Mouse (Mus musculus): Measurements from ENCODE around the gene Ubqln4.

Ubqln4 gene

DNA sequence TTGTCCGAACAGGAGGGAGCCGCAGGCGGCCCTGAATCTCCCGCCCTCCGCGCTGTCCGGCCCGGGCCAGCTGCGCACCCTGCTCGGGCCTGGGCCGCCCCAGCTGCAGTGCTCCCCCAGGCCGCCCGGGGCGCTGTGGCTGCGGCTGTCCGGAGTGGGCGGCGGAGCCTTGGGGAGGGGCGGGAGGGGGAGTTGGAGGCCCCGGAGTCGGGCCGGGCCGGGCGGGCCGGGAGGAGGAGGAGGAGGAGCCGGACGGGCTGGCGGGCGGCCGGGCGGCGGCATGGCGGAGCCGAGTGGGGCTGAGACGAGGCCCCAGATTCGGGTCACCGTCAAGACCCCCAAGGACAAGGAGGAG is at the start of gene Ubqln4:
Gene Ubqln4, plus strand, starts transcription at position 234 of the 355 bp plus-strand sequence.
- peak; percentile 87 for DNase-seq (ENCODE audit: low spot score)

DNA sequence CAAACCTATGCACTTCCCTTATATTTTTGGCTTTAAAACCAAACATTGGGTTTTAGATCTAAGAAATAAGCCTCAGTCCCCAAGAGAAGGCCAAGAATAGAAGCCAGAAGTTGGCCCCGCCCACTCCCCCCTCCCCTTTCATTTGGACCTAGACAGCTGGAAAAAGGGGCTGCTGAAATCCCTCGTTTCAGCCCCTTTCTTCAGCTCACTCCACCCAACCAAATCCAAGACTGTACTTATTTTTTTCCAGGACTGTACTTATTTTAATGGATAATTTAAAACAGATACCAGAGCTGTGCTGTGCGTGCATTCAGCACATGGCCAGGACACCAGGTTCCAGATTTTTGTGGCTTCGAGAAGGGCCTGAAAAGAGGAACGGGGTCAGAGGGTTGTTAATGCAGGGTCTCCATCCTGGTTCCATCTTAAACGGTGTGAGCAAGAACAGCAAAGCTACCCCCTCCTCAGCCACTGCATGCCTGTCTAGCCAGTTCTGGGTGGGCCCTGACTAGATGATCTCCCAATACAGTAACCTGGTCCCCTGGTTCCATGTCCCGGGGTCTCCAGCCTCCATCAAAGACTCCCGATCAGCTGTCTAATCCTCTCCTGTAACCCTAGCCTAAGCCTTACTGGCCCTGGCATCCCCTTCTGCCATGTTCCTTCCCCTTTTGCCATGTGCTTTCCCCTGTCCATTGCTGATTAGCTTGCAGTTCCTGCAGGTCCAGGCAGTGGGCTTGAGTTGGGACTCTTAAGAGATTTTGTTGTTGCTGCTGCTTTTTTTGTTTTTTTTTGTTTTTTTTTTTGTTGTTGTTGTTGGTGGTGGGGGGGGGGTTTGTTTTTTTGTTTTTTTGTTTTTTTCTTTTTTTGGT is 49.4 kb upstream of the Ubqln4 start:
- no peak for DNase-seq (ENCODE audit: low spot score)

GRCm38 (mm10) chr3:88505081-88505480 is 48.5 kb upstream of the Ubqln4 start:
- no peak for DNase-seq (ENCODE audit: low spot score)

DNA sequence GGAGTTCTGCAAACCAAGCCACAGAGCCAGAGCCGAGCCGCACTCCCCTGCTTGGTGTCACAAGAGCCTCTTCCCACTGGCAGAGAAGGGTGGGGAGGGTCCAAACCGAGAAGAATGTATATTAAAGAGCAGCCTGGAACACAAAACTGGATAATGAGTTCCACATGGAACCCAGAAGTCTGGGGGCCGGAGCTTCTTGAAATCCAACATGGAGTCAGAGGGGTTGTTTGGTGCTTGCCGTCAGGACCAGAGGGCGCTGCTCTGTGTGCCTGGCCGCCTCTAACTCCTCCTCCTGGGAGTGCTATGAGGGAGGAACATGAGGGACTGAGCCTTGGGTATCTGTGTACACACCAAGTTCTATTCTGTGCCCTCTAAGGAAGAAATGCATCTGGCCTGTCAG is 47.8 kb upstream of the Ubqln4 start:
- no peak for DNase-seq (ENCODE audit: low spot score)

DNA sequence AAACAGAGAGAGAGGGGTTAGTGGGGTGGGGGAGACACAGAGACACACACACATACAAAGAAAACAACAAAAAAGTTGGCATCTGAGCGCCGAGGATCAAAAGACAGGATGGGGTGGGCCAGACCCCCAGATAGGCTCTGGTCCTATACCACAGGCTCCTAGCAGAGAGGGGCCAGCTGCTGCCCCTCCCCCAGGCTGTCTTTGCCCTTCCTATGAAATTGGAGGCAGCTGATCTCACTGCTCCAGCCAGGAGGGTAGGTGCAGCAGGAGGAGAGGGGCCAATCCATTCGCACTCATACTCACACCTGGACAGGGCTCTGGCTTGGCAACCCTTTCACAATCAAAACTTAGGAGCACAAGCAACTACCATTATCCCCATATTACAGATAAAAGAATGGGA is 44.3 kb upstream of the Ubqln4 start:
- no peak for DNase-seq (ENCODE audit: low spot score)

DNA sequence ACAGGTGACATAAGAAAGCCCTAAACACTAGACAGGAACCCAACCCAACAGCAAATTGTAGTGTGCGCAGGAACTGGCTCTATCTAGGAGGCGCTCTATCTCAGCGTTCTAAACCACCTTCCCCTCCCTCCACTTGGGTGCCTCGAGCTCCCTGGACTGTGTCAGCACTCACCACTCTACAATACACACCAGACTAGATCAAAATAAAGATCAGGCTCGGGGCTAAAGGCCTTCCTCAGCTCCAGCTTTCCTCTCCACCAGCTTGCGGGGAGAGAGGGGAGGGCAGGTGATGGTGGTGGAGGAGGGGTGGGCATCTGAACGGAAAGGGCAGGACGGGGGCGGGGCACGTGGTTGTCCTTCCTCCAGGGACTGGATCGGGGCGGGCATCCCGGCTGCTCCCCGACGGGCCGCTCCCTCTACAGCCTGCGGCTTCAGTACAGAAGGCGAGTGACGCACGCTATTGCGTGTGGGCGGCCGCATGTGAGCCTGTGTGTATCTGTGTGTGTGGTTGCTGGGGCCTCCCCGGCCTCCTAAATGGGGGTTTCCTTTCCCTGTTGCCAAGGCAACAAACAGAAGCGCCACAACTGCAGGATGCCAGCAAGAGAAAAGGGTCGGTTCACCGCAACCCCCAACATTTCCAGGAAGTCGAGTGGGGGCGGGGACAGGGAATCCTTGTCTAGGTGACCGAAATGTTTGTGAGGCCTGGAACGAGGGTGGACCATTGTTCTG is 43.7 kb upstream of the Ubqln4 start, which contains the start of gene Lmna:
Gene Lmna, minus strand, starts transcription at position 265 of the 729 bp plus-strand sequence.
- DNase-seq (ENCODE audit: low spot score), result peak; percentile 83

GRCm38 (mm10) chr3:88510421-88511289 is 42.9 kb upstream of the Ubqln4 start:
- no peak for DNase-seq (ENCODE audit: low spot score)

DNA sequence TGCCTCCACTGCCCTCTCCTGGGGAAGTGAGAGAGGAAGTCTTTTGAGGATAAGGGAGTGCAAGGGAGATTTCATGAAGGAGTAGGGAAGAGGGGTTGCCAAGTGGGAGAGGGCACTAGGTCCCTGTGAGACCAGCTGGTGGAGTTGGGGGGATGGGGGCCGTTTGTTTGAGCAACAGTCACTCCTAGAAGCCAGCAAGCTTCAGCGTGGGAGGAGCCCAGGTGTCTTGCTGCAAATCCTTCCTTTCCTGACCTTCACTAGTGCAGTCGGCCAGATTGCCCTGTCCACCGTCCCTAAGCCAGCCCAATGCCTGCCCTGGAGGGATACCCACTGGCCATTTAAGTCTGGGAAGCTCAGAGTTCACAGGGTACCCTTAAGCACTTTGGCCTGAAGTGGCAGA is 42.0 kb upstream of the Ubqln4 start:
- DNase-seq (ENCODE audit: low spot score), result no peak

- no peak for DNase-seq (ENCODE audit: low spot score)
Observed at GRCm38 (mm10) chr3:88512141-88512895, 41.2 kb upstream of the Ubqln4 start.

- no peak for DNase-seq (ENCODE audit: low spot score)
Observed at GRCm38 (mm10) chr3:88512896-88513545, 40.5 kb upstream of the Ubqln4 start.

- DNase-seq (ENCODE audit: low spot score), result no peak
Observed at GRCm38 (mm10) chr3:88513546-88514115, 39.9 kb upstream of the Ubqln4 start.

- no peak for DNase-seq (ENCODE audit: low spot score)
Observed at GRCm38 (mm10) chr3:88514231-88515094, 39.1 kb upstream of the Ubqln4 start.

DNA sequence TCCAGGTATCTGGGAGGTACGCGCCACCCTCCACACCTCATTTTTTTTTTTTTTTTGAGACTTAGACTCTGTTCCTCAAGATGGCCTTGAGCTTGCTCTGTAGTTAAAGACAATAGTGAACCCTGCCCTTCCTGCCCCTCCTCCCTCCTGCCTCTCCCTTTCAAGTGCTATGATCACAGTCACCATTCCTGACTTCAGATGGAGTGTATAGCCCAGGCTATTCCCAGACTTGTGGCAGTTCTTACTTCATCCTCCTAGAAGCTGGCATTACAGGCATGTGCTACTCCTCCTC is 38.5 kb upstream of the Ubqln4 start:
- no peak for DNase-seq (ENCODE audit: low spot score)

- no peak for DNase-seq (ENCODE audit: low spot score)
Observed at GRCm38 (mm10) chr3:88516407-88516806, 37.2 kb upstream of the Ubqln4 start.

GRCm38 (mm10) chr3:88518411-88518810 is 35.1 kb upstream of the Ubqln4 start:
- no peak for DNase-seq (ENCODE audit: low spot score)

GRCm38 (mm10) chr3:88520078-88520477 is 33.5 kb upstream of the Ubqln4 start:
- no peak for DNase-seq (ENCODE audit: low spot score)

- DNase-seq (ENCODE audit: low spot score), result no peak
Observed at GRCm38 (mm10) chr3:88521156-88521555, 32.4 kb upstream of the Ubqln4 start.

DNA sequence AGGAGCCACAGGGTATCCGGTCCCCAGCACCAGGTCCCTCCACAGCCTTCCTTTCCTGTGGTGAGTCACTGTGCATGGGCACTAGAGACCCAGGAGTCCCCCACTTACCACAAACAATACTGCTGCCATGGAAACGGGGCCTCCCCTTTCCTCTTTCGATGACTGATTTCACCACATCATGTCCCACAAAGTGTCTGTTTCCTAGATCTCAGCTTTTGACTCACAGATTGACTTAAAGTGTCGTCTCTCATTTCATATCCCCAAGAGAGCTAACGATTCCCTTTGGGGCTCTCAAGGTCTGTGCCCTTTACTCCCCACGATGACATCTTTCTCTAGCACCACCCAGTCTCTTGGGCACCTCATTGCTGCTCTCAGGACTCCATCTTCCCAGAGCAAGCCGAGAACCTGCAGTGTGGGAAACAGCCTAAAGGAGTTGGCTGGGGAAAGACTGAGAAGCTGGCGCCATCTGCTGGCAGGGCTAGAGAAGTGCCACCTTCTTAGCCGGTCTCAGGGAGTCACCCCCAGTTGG is 31.7 kb upstream of the Ubqln4 start:
- peak; percentile 62 for DNase-seq (ENCODE audit: low spot score)

- no peak for DNase-seq (ENCODE audit: low spot score)
Observed at GRCm38 (mm10) chr3:88523027-88523426, 30.5 kb upstream of the Ubqln4 start.

GRCm38 (mm10) chr3:88525021-88525420 is 28.5 kb upstream of the Ubqln4 start:
- DNase-seq (ENCODE audit: low spot score), result no peak
